Mouse (Mus musculus): Measurements from ENCODE around the gene Ppp1r15b. TPM values are rescaled to one million over a fixed set of nuclear protein-coding genes. Genes with fewer than 3 reads are reported as not detected.

Gene Ppp1r15b
- 44.9 and 46.1 TPM in 2 replicates for polyA plus RNA-seq (2016; fragmentation: Nextera tagmentation; extraction: Ambion mirVana)

DNA sequence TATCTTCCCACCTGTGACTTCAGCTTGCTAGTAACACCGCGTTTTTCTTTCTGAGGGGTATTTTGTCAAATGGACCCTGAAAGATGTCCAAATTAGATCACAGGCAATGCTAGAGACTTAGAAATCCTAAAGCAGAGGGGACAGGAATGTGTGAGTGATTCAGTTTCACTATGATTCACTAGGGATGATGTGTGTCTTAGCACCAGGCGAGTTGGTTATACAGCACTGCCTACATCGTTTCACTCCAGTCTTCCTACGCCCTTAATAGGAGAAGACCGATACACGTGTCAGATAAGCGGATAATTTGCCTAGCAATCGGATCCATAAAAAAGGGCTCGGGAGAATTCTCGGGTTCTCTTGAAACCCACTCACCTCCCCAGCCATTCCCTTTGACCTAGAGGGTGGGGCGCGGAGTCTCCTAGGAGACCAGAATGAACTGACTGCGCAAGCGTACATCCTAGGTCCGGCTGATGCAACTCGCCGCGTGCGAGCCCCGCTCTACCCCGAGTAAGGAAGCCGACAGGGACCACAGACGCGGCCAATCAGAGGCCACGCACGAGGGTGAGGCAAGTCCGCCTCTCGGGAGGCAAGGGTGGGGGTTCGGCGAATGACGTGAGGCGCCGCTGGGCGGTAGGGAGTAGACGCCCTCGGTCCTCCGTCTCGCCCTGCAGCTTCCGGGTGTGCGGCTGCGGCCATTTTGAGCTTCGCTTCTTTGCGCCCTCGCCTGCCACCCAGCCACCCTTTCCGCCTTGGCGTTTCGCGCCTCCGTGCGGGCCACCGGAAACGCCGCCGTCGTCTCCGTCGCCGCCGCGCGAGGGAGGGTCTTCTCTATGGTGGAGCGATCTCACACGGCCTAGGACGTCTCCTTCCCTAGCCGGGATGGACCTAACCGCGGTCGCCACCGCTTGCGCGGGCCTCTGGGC lies at the start of gene Ppp1r15b:
Gene Ppp1r15b, plus strand, starts transcription at position 506 of the 923 bp plus-strand sequence.
- WGBS: under 1% methylated on average over 72 of the region's 72 CpGs
- Histone ChIP-seq H3K27ac (peak within 1 kb of the TSS; percentile 95), H3K27me3 (ENCODE audit: insufficient read depth, poor library complexity, severe bottlenecking) (no peaks in the 10 kb centered on the region), H3K9me3 (no peaks in the 10 kb centered on the region), H3K4me1 (peaks cover 30% of the 10 kb centered on the region), H3K36me3 (peaks cover 25% of the 10 kb centered on the region; the same call in 1 of the 2 replicates), H3K4me3 (peak within 1 kb of the TSS; percentile 86)
- peak; percentile 100 for DNase-seq (ENCODE audit: low spot score)

DNA sequence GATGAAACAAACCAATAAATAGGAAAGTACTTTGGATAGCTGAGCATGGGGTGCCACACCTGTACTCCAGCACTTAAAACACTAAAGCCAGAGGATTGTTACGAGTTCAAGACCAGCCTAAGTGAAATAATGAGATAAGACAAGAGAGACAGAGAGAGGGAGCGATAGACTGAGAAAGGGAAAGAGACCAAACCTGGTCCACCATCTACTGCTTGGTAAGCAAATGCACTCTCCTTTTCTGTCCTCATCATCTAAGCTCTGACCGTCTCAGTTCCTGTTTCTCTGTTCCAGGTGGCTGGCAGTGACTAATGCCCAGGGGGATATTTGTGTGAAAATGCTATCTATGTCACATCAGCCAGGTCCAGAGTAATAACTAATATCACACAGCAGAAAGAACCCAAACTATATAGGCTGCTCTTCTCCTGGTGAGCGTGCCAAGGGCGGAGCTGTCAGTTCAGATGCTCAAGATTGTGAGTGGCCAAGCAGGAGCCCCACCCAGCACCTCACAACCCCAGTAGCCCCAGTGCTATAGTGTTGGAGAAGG lies 47.9 kb upstream of the Ppp1r15b start:
- no peaks in the 10 kb centered on the region for H3K9me3 ChIP-seq
- no peaks in the 10 kb centered on the region for H3K27me3 ChIP-seq (ENCODE audit: insufficient read depth, poor library complexity, severe bottlenecking)
- no peak for DNase-seq (ENCODE audit: low spot score)
- 86% methylated on average over 5 of the region's 5 CpGs for WGBS
- H3K4me3 ChIP-seq: no peak overlapping the region
- H3K27ac ChIP-seq: peak overlapping the region; percentile 86
- H3K36me3 ChIP-seq: peaks cover 72% of the 10 kb centered on the region
- peaks cover 46% of the 10 kb centered on the region for H3K4me1 ChIP-seq

DNA sequence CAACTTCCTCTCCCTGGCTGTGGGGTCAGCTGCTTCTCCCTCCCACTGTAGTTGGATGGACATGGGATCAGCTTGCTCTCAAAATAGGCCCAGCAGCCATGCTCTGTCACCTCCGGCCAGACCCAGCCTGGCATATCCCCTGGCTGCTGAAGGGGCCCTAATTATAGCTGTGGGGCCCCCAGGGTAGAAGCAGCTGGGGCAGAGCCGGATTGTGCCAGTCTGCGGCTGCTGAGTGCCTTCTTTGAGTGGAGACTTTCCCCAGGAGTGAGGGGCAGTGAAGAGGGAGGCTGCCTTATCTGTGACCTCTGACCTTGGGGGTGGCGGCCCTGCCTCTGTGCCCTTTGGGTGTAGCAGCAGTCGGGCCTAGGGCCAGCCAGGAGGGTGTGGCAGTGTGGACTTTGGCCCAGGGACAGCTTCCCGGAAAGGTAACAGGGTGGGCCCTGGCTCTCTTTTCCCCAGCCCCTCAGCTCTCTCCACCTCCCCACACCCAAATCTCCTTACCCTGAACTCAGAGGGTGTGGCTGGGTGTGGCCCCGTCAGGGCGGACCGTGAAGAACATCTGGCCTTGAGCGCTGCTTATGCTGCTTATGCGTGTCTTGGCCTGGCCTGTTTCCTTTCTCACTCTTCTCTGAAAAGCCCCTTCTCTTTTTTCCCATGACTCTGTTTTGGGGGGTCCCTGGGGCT lies 46.9 kb upstream of the Ppp1r15b start:
- 39% methylated on average over 11 of the region's 11 CpGs for WGBS

DNA sequence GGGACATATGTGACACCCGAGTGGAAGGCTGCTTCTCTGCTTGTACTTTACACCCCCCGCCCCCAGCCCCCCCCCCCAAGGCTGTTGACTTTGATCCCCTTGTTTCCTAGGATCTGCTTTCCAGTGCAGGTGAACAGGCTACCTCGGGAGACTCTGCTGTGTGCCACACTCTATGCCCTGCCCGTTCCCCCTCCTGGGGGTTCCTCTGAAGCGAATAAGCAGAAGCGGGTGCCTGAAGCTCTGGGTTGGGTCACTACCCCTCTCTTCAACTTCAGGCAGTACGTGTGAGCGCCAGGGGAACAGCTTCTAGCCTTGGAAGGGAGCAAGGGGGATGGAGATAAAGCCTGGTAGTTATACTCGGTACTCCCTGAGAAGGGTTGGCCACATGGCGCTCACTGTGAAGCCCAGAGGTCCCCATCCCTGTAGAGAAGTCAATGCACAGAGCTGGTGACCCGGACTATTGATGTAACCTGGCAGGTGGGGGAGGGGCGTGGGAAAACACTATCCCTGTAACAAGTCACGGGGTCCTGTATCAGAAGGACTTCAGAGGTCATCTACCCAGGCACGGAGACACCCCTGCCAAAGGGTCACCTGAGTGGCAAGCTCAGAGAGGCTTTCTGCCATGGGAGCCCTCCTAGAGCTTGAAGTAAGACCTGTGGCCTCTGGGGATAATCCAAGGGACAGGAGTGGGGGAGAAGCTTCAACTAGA lies 46.1 kb upstream of the Ppp1r15b start:
- 76% methylated on average over 13 of the region's 14 CpGs for WGBS
- Histone ChIP-seq H3K27ac (peak overlapping the region; percentile 86), H3K27me3 (ENCODE audit: insufficient read depth, poor library complexity, severe bottlenecking) (no peaks in the 10 kb centered on the region), H3K36me3 (peaks cover 67% of the 10 kb centered on the region), H3K4me3 (no peak overlapping the region), H3K4me1 (peaks cover 46% of the 10 kb centered on the region), H3K9me3 (no peaks in the 10 kb centered on the region)
- DNase-seq (ENCODE audit: low spot score): no peak

More for the DNA sequence above, 46.9 kb upstream of the Ppp1r15b start:
- DNase-seq (ENCODE audit: low spot score): peak; percentile 85
- Histone ChIP-seq H3K36me3 (peaks cover 70% of the 10 kb centered on the region), H3K4me3 (peak overlapping the region; percentile 8; the same call in 1 of the 2 replicates), H3K27ac (peak overlapping the region; percentile 86), H3K9me3 (no peaks in the 10 kb centered on the region), H3K4me1 (peaks cover 46% of the 10 kb centered on the region), H3K27me3 (ENCODE audit: insufficient read depth, poor library complexity, severe bottlenecking) (no peaks in the 10 kb centered on the region)

GRCm38 (mm10) chr1:133085417-133085742 lies 45.6 kb upstream of the Ppp1r15b start:
- no peaks in the 10 kb centered on the region for H3K27me3 ChIP-seq (ENCODE audit: insufficient read depth, poor library complexity, severe bottlenecking)
- DNase-seq (ENCODE audit: low spot score): no peak
- WGBS: 96% methylated on average over 8 of the region's 8 CpGs
- H3K4me3 ChIP-seq: no peak overlapping the region
- peaks cover 67% of the 10 kb centered on the region for H3K36me3 ChIP-seq
- peaks cover 42% of the 10 kb centered on the region for H3K4me1 ChIP-seq
- H3K9me3 ChIP-seq: no peaks in the 10 kb centered on the region
- H3K27ac ChIP-seq: peak overlapping the region; percentile 86; the same call in 1 of the 2 replicates

DNA sequence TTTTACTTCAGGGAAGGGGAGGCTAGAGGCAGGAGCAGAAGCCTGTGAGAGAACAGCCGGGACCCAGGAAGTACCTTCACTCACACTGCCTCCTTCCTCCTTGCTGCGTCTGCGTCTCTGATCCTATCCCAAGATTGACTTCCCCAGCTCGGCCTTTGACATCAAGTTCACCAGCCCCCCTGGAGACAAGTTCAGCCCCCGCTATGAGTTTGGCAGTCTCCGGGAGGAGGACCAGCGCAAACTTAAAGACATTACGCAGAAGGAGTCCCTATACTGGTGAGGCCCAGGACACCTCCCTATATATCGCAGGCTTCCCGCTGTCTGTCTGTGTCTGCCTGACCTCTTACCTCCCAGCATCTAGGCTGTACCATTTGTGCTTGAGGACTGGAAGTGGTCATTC lies 44.1 kb upstream of the Ppp1r15b start:
- DNase-seq (ENCODE audit: low spot score): no peak
- Histone ChIP-seq H3K4me3 (no peak overlapping the region), H3K4me1 (peaks cover 42% of the 10 kb centered on the region), H3K36me3 (peaks cover 66% of the 10 kb centered on the region), H3K27ac (peak overlapping the region; percentile 29; the same call in 1 of the 2 replicates), H3K27me3 (ENCODE audit: insufficient read depth, poor library complexity, severe bottlenecking) (no peaks in the 10 kb centered on the region), H3K9me3 (no peaks in the 10 kb centered on the region)
- WGBS: 86% methylated on average over 10 of the region's 10 CpGs

DNA sequence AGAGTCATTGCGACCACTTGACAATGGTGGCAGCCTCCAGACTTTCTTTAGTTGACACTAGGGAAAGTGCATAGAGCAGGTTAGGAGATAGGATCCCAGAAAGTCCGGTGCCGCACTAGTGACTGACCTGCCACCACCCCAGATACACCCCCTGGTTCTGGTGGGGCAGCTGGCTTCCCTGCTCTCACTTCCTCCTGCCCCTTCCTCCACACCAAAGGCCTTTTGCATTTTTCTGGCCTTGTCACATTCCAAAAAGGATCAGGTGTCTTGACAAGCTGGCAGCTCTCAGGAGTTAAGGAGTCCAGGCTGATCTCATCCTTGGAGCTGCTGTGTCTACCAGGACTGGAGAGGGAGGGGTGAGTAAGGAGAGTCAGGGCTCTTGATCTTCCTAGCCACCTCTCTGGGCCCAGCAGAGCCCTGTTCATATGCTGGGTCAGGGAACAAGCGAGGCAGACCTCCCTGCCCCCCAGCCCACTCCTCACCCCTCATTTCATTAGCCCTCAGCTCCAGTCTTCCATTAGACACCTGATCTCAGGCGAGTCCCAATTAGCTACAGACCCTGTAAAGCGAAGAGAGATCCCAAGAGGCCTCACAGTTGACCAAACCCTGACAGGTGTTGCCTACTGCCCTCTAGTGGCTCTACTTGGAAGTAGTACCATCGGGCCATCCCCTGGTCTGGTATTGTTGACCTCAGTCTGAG lies 43.6 kb upstream of the Ppp1r15b start:
- no peak overlapping the region for H3K4me3 ChIP-seq
- H3K36me3 ChIP-seq: peaks cover 66% of the 10 kb centered on the region
- peak; percentile 85 for DNase-seq (ENCODE audit: low spot score)
- peaks cover 42% of the 10 kb centered on the region for H3K4me1 ChIP-seq
- H3K9me3 ChIP-seq: no peaks in the 10 kb centered on the region
- H3K27me3 ChIP-seq (ENCODE audit: insufficient read depth, poor library complexity, severe bottlenecking): no peaks in the 10 kb centered on the region
- peak overlapping the region; percentile 62; the same call in 1 of the 2 replicates for H3K27ac ChIP-seq
- WGBS: 41% methylated on average over 7 of the region's 7 CpGs

DNA sequence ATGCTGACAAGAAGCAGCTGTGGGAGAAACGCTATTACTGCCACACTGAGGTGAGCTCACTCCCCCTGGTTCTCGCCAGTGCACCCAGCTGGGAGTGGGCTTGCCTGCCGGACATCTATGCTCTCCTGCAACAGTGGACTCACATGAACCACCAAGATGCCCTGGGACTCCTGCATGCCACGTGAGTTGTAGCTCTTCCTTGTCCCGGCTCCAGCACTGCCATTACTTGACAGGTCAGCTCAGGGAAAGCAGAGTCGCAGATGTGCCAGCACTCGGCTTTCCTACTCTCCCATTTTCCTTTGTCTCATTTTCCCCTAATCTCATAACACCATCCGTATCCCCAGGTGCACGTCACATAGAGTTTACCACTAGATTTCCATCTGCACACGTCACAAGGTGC lies 42.7 kb upstream of the Ppp1r15b start:
- 85% methylated on average over 10 of the region's 10 CpGs for WGBS

GRCm38 (mm10) chr1:133089415-133089814 lies 41.5 kb upstream of the Ppp1r15b start:
- H3K4me1 ChIP-seq: peaks cover 27% of the 10 kb centered on the region
- 81% methylated on average over 4 of the region's 4 CpGs for WGBS

More for the DNA sequence above, 42.7 kb upstream of the Ppp1r15b start:
- no peak overlapping the region for H3K27ac ChIP-seq
- no peak for DNase-seq (ENCODE audit: low spot score)
- peaks cover 39% of the 10 kb centered on the region for H3K4me1 ChIP-seq
- no peak overlapping the region for H3K4me3 ChIP-seq
- no peaks in the 10 kb centered on the region for H3K27me3 ChIP-seq (ENCODE audit: insufficient read depth, poor library complexity, severe bottlenecking)
- H3K9me3 ChIP-seq: no peaks in the 10 kb centered on the region
- H3K36me3 ChIP-seq: peaks cover 66% of the 10 kb centered on the region

DNA sequence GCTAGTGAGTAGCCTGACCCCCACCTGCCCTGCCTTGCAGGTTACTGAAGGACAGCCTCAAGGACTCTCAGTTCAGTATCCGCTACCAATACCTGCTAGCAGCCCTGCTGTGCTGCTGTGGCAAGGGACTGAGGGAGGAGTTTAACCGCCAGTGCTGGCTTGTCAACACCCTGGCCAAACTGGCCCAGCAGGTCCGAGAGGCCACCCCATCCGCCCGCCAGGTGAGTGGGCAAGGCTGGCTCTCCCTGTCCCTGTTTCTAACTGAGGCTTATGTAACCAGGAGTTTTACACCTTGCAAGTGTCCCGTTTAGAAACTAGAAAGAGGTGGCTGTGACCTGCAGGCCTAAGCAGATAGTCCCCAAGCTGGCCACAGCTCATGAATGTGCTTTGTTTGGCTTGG lies 40.3 kb upstream of the Ppp1r15b start:
- WGBS: 68% methylated on average over 6 of the region's 6 CpGs
- H3K4me1 ChIP-seq: peaks cover 15% of the 10 kb centered on the region
- H3K27ac ChIP-seq: no peak overlapping the region
- H3K27me3 ChIP-seq (ENCODE audit: insufficient read depth, poor library complexity, severe bottlenecking): no peaks in the 10 kb centered on the region
- DNase-seq (ENCODE audit: low spot score): no peak
- no peaks in the 10 kb centered on the region for H3K9me3 ChIP-seq
- H3K36me3 ChIP-seq: peaks cover 72% of the 10 kb centered on the region
- H3K4me3 ChIP-seq: no peak overlapping the region

More at GRCm38 (mm10) chr1:133089415-133089814, 41.5 kb upstream of the Ppp1r15b start:
- no peak overlapping the region for H3K27ac ChIP-seq
- H3K9me3 ChIP-seq: no peaks in the 10 kb centered on the region
- DNase-seq (ENCODE audit: low spot score): no peak
- H3K27me3 ChIP-seq (ENCODE audit: insufficient read depth, poor library complexity, severe bottlenecking): no peaks in the 10 kb centered on the region
- H3K4me3 ChIP-seq: no peak overlapping the region
- peaks cover 69% of the 10 kb centered on the region for H3K36me3 ChIP-seq

GRCm38 (mm10) chr1:133091483-133091882 lies 39.5 kb upstream of the Ppp1r15b start:
- Histone ChIP-seq H3K27ac (no peak overlapping the region), H3K4me3 (no peak overlapping the region), H3K9me3 (no peaks in the 10 kb centered on the region), H3K27me3 (ENCODE audit: insufficient read depth, poor library complexity, severe bottlenecking) (no peaks in the 10 kb centered on the region), H3K36me3 (peaks cover 76% of the 10 kb centered on the region), H3K4me1 (peaks cover 11% of the 10 kb centered on the region)
- no peak for DNase-seq (ENCODE audit: low spot score)
- 83% methylated on average over 8 of the region's 8 CpGs for WGBS

DNA sequence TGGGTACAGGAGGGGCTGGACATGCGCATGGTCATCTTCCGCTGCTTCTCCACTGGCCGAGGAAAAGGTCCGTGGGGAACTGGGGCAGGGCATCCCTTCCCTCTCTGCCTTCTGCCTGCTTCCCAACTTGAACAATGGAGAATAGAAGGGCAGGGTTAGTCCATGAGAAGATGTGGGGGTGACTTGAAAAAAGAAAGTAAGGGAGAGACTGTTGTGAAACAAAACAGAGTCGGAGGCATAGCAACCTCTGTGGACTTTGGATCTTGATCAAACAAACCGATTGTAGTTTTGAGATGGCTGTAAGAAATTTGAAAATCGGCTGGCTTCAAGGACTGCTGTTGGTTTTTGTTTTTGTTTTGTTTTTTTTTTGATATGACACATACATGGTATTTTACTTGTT lies 37.2 kb upstream of the Ppp1r15b start:
- H3K4me3 ChIP-seq: no peak overlapping the region
- WGBS: 88% methylated on average over 7 of the region's 7 CpGs
- H3K36me3 ChIP-seq: peaks cover 90% of the 10 kb centered on the region
- H3K27ac ChIP-seq: no peak overlapping the region
- no peaks in the 10 kb centered on the region for H3K9me3 ChIP-seq
- H3K27me3 ChIP-seq (ENCODE audit: insufficient read depth, poor library complexity, severe bottlenecking): no peaks in the 10 kb centered on the region
- H3K4me1 ChIP-seq: no peaks in the 10 kb centered on the region
- no peak for DNase-seq (ENCODE audit: low spot score)
